Mouse (Mus musculus) bone marrow macrophage, adult 2 months (primary cell): ENCODE results near the gene Ak3. TPM values are rescaled to one million over a fixed set of nuclear protein-coding genes. Genes with fewer than 3 reads are reported as not detected.
"Not testable (repeated sequence)": the region's sequence is repeated elsewhere in the genome, so short reads cannot be mapped to it uniquely, and the experiment has no call there.

ENCODE experiments used
- H3K27ac ChIP-seq: 2 replicates; pipeline ENCODE4 v1.5.1; 2012; ENCODE audit warnings: low read depth, low read length; ENCODE audit not compliant: insufficient read depth
- H3K4me1 ChIP-seq: 2 replicates; pipeline ENCODE4 v1.6.1; 2012; ENCODE audit warnings: low read length; ENCODE audit not compliant: control insufficient read depth, insufficient read depth
- H3K4me3 ChIP-seq: 2 replicates; pipeline ENCODE4 v1.5.1; 2012; ENCODE audit warnings: mild to moderate bottlenecking, low read length, moderate library complexity; ENCODE audit not compliant: insufficient read depth
- CTCF ChIP-seq: IDR thresholded peaks from 2 replicates; pipeline ENCODE4 v1.5.1; 2012; ENCODE audit warnings: low read depth, mild to moderate bottlenecking, low read length, moderate library complexity
- POLR2A ChIP-seq: IDR thresholded peaks from 2 replicates; pipeline ENCODE4 v1.6.1; 2012; ENCODE audit warnings: mild to moderate bottlenecking, low read depth, low read length, borderline replicate concordance
- polyA plus RNA-seq: library from polyadenylated mRNA; stranded (reverse); fragments of >200 nt; gene quantifications from 2 replicates; pipeline ENCODE4 v1.2.4, GENCODE M21; 2012; ENCODE audit not compliant: missing spikeins, insufficient read depth, insufficient read length

Gene Ak3
- polyA plus RNA-seq, 1 experiment: 42.8 TPM

- TF ChIP-seq CTCF: no peak
- no peak for TF ChIP-seq POLR2A
- H3K4me1 ChIP-seq: no peaks in the 10 kb centered on the region
- H3K27ac ChIP-seq: no peak overlapping the region
- H3K4me3 ChIP-seq: no peak overlapping the region
Observed at GRCm38 (mm10) chr19:29021754-29022345, 25.9 kb downstream of the Ak3 start.

- TF ChIP-seq POLR2A (no peak), CTCF (peak; percentile 50)
- H3K4me3 ChIP-seq: no peak overlapping the region
- H3K4me1 ChIP-seq: no peaks in the 10 kb centered on the region
- no peak overlapping the region for H3K27ac ChIP-seq
Observed at GRCm38 (mm10) chr19:29019647-29020046, 28.1 kb downstream of the Ak3 start.

- H3K4me3 ChIP-seq: no peak overlapping the region
- no peaks in the 10 kb centered on the region for H3K4me1 ChIP-seq
- TF ChIP-seq CTCF (no peak), POLR2A (no peak)
- H3K27ac ChIP-seq: no peak overlapping the region
Observed at GRCm38 (mm10) chr19:29016786-29017185, 31.0 kb downstream of the Ak3 start.

GRCm38 (mm10) chr19:29016204-29016765 is 31.5 kb downstream of the Ak3 start:
- no peaks in the 10 kb centered on the region for H3K4me1 ChIP-seq
- H3K4me3 ChIP-seq: no peak overlapping the region
- H3K27ac ChIP-seq: no peak overlapping the region
- no peak for TF ChIP-seq CTCF
- TF ChIP-seq POLR2A: no peak

GRCm38 (mm10) chr19:29015410-29016203 is 32.2 kb downstream of the Ak3 start:
- TF ChIP-seq CTCF: no peak
- no peak for TF ChIP-seq POLR2A
- Histone ChIP-seq H3K4me3 (no peak overlapping the region), H3K27ac (no peak overlapping the region), H3K4me1 (no peaks in the 10 kb centered on the region)

GRCm38 (mm10) chr19:29014466-29015055 is 33.2 kb downstream of the Ak3 start:
- TF ChIP-seq POLR2A (no peak), CTCF (no peak)
- Histone ChIP-seq H3K4me1 (no peaks in the 10 kb centered on the region), H3K4me3 (no peak overlapping the region), H3K27ac (no peak overlapping the region)

- Histone ChIP-seq H3K4me1 (no peaks in the 10 kb centered on the region), H3K4me3 (no peak overlapping the region), H3K27ac (no peak overlapping the region)
- TF ChIP-seq POLR2A (no peak), CTCF (no peak)
Observed at GRCm38 (mm10) chr19:29011355-29011990, 36.3 kb downstream of the Ak3 start.

- TF ChIP-seq POLR2A (no peak), CTCF (no peak)
- H3K4me1 ChIP-seq: no peaks in the 10 kb centered on the region
- no peak overlapping the region for H3K27ac ChIP-seq
- H3K4me3 ChIP-seq: no peak overlapping the region
Observed at GRCm38 (mm10) chr19:29009046-29009445, 38.7 kb downstream of the Ak3 start.

- TF ChIP-seq POLR2A (no peak), CTCF (no peak)
- Histone ChIP-seq H3K27ac (no peak overlapping the region), H3K4me1 (no peaks in the 10 kb centered on the region), H3K4me3 (no peak overlapping the region)
Observed at GRCm38 (mm10) chr19:29008069-29008706, 39.6 kb downstream of the Ak3 start.

- not testable (repeated sequence) for H3K4me3 ChIP-seq, H3K4me1 ChIP-seq, H3K27ac ChIP-seq
Observed at GRCm38 (mm10) chr19:29000321-29000720, 47.4 kb downstream of the Ak3 start.
